In genomic region chr1:96805287-96805727, GRCm38 (mm10) we compare ENCODE assay signal across 14 mouse cellular contexts.
DNase-seq lines count a peak whose midpoint lies in the region; ATAC-seq and TF ChIP-seq lines count a peak whose summit lies in the region.
"Had no signal": no experiment of that assay in that cellular context is flagged by ENCODE, and none has a peak within 500 bp of the region (broad histone marks: within the 10 kb centered on the region; RNA-seq: fewer than 3 reads in every experiment).

No protein-coding gene starts in this region.

- intact Hi-C loops in left cerebral cortex, postnatal 36 days (cut with DNase I) = no loop called here

- no peaks in the 10 kb centered on the region for H3K9me3 ChIP-seq in kidney, embryonic 14.5 days (ENCODE audit: control insufficient read depth, low read length)
- H3K9me3 ChIP-seq in kidney, postnatal 0 days (replicated peaks; ENCODE audit: low read length) = no peaks in the 10 kb centered on the region
- H3K9me3 ChIP-seq: forebrain, embryonic 13.5 days had no signal

- no peak overlapping the region for H3K27ac ChIP-seq in kidney, embryonic 14.5 days (ENCODE audit: low read depth, low read length)
- no peak overlapping the region for H3K27ac ChIP-seq in kidney, postnatal 0 days
- H3K27ac ChIP-seq: forebrain, embryonic 13.5 days; hindbrain, embryonic 14.5 days; layer of hippocampus, adult 2 months had no signal

- H3K4me3 ChIP-seq in kidney, embryonic 14.5 days (ENCODE audit: low read length) = no peak overlapping the region
- H3K4me3 ChIP-seq in kidney, postnatal 0 days (replicated peaks; ENCODE audit: low read depth, low read length) = no peak overlapping the region
- no peak overlapping the region for H3K4me3 ChIP-seq in lung, adult 2 months (replicated peaks; ENCODE audit: extremely low read depth, low read depth, low read length)
- H3K4me3 ChIP-seq: forebrain, embryonic 13.5 days; layer of hippocampus, adult 2 months had no signal

- H3K27me3 ChIP-seq in kidney, embryonic 14.5 days (ENCODE audit: control insufficient read depth, insufficient read depth, low read length) = no peaks in the 10 kb centered on the region
- H3K27me3 ChIP-seq in kidney, postnatal 0 days (ENCODE audit: insufficient read depth, low read length) = no peaks in the 10 kb centered on the region
- H3K27me3 ChIP-seq: forebrain, embryonic 13.5 days had no signal

- no peaks in the 10 kb centered on the region for H3K36me3 ChIP-seq in kidney, embryonic 14.5 days (ENCODE audit: control insufficient read depth, insufficient read depth, low read length)
- no peaks in the 10 kb centered on the region for H3K36me3 ChIP-seq in kidney, postnatal 0 days (ENCODE audit: insufficient read depth, low read length)

- 37% methylated on average over 2 of the region's 2 CpGs for WGBS in kidney, embryonic 14.5 days
- WGBS in kidney, postnatal 0 days = 37% methylated on average over 2 of the region's 2 CpGs
- WGBS in lung, adult 2 months = 47% methylated on average over 2 of the region's 2 CpGs

- no peak for TF ChIP-seq CTCF in kidney, postnatal 0 days (IDR thresholded peaks at IDR 0.05; ENCODE audit: low read depth)
- TF ChIP-seq CTCF in lung, adult 2 months (IDR thresholded peaks at IDR 0.05; ENCODE audit: insufficient read depth, low read length) = no peak

- no peaks in the 10 kb centered on the region for H3K4me1 ChIP-seq in kidney, embryonic 14.5 days (ENCODE audit: control insufficient read depth, insufficient read depth, low read length)
- no peaks in the 10 kb centered on the region for H3K4me1 ChIP-seq in kidney, postnatal 0 days (replicated peaks; ENCODE audit: insufficient read depth, low read length)
- no peaks in the 10 kb centered on the region for H3K4me1 ChIP-seq in lung, adult 2 months (ENCODE audit: control insufficient read depth, insufficient read depth, low read length)
- H3K4me1 ChIP-seq: forebrain, embryonic 13.5 days had no signal

- H3K9ac ChIP-seq in kidney, embryonic 14.5 days (ENCODE audit: low read depth, low read length) = no peak overlapping the region
- no peak overlapping the region for H3K9ac ChIP-seq in kidney, postnatal 0 days (ENCODE audit: low read depth, low read length)
- H3K9ac ChIP-seq: forebrain, embryonic 13.5 days; hindbrain, embryonic 14.5 days had no signal

- H3K4me2 ChIP-seq in kidney, embryonic 14.5 days (replicated peaks; ENCODE audit: low read depth, low read length) = no peak overlapping the region
- no peak overlapping the region for H3K4me2 ChIP-seq in kidney, postnatal 0 days (ENCODE audit: low read length)
- H3K4me2 ChIP-seq: forebrain, embryonic 13.5 days; hindbrain, embryonic 14.5 days had no signal

- no peak for DNase-seq in kidney, adult 18-20 months
- DNase-seq in kidney, postnatal 0 days (ENCODE audit: low spot score) = peak; percentile 13
- peak; percentile 49 for DNase-seq in lung, adult 2 months
- peak; percentile 42 to 59 for DNase-seq in lung, postnatal 4 days
- no peak for DNase-seq in left cerebral cortex, postnatal 36 days (ENCODE audit: low spot score in 2 of 2)
- DNase-seq: cerebellum, adult 11-12 months; right cerebral cortex, postnatal 25 days; thymus, adult 18-20 months had no signal

- ATAC-seq in kidney, embryonic 14.5 days (ENCODE audit: low FRiP score, low TSS enrichment) = peak; percentile 84
- peak; percentile 71; the same call in 1 of the 2 replicates for ATAC-seq in kidney, postnatal 0 days (replicated peaks; ENCODE audit: low FRiP score, low read depth)
- ATAC-seq in CD4-positive, CD25-positive, alpha-beta regulatory T cell, adult 4 months = no peak
- ATAC-seq: forebrain, embryonic 13.5 days; midbrain, embryonic 16.5 days had no signal

- no peak for TF ChIP-seq POLR2A in lung, adult 2 months (IDR thresholded peaks at IDR 0.05; ENCODE audit: borderline replicate concordance, extremely low read depth, low read depth, low read length)

Comparison
In these comparisons a context has a peak if more than half of its experiments do, and no peak if none do; other contexts are left out.
1. DNase-seq: peak in kidney, postnatal 0 days (single experiment), lung, adult 2 months (single experiment) and lung, postnatal 4 days (2 of 2); none in kidney, adult 18-20 months (single experiment) and left cerebral cortex, postnatal 36 days (0 of 2).